Mouse (Mus musculus): ENCODE measurements around the gene B3gat3.

GRCm38 (mm10) chr19:8943047-8943446 lies 22.9 kb downstream of the B3gat3 start:
- TF ChIP-seq CTCF (conservative IDR thresholded peaks at IDR 0.05; ENCODE audit: low read length): no peak
- no peak for TF ChIP-seq NANOG (IDR thresholded peaks at IDR 0.05; ENCODE audit: borderline replicate concordance, low read length)
- no peak for TF ChIP-seq POU5F1 (IDR thresholded peaks at IDR 0.05; ENCODE audit: borderline replicate concordance, low read length)
